Mouse (Mus musculus): ENCODE measurements around the gene Tspyl3. TPM values are rescaled to one million over a fixed set of nuclear protein-coding genes. Genes with fewer than 3 reads are reported as not detected.
A peak's percentile ranks its signal among the peaks of the same experiment; 100 is the strongest.

Gene Tspyl3
- polyA plus RNA-seq, 1 experiment from 2014 or later, result 11.7 TPM

DNA sequence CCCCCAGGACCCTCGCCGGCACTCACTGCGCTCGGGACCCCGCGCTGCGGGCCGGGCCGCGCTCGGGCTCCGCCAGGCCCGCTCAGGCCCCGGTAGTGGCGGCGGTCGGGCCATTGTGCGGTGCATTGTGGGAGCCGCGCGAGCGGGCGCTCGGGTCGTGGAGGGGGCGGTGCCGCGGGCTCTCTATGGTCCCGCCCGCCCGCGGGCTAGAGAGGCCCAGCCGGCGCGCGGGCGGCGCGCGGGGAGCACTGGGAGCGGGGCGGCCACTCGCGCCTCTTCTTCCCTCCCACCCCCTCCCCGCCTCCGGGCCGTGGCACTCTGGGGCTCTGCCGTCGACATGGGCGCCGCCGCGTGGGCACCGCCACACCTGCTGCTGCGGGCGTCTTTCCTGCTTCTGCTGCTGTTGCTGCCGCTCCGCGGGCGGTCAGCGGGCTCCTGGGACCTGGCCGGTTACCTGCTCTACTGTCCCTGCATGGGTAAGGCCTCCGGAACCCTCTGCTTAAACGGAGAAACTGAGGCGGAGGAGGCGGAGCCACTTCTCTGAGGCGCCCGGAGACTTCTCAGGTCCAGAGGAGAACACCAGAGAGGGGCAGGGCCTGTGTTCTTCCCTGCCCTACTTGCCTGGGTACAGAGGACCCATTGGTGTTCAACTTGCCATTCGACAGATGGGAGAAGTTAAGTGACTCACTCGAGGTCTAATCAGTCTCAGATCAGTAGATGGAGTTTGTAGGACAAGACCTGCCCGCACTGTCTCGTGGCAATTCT lies 16.2 kb upstream of the Tspyl3 start, which contains the start of the genes Plagl2 and Pofut1:
Plagl2 (minus strand) TSS at position 177 of the 765 bp plus-strand sequence.
Pofut1 (plus strand) TSS at position 284 of the 765 bp plus-strand sequence.
- Histone ChIP-seq H3K4me2 (replicated peaks) (peak within 1 kb of the TSS; percentile 98), H3K9ac (replicated peaks) (peak within 1 kb of the TSS; percentile 99), H3K4me3 (peak within 1 kb of the TSS; percentile 99), H3K4me1 (peaks cover 37% of the 10 kb centered on the region), H3K27me3 (no peaks in the 10 kb centered on the region), H3K9me3 (no peaks in the 10 kb centered on the region), H3K27ac (replicated peaks) (peak within 1 kb of the TSS; percentile 89), H3K36me3 (peaks cover 3% of the 10 kb centered on the region; the same call in 1 of the 2 replicates)
- WGBS, result under 1% methylated on average over 38 of the region's 72 CpGs
- peak; percentile 99 for ATAC-seq (ENCODE audit: low FRiP score, low read depth)

DNA sequence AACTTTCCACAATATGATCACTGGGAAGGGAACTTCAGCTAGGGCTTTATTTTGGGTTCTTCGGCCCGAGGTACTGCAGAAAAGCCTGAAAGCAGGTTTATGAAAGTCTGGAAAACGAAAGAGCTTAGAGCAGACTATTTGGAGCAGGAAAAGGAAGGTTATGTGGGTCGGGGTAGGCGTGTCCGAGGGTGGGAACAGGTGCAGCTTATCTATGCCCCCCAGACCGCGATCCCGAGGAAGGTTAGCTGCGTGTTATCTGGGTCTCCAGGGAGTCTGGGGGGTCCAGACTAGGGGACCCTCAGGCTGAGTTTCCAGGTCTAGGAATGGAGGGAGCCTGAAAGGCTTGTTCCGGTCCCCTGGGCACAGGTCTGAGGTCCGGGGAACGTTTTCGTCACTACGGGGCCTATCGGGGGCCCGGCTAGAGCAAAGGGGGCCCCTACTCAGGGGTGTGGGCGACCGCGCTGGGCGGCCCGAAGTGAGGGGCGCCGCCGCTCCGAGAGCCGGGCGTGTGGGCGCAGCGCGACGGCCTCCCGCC lies 15.5 kb upstream of the Tspyl3 start:
- ATAC-seq (ENCODE audit: low FRiP score, low read depth), result no peak; the same call in 1 of the 2 replicates
- peak overlapping the region; percentile 99 for H3K4me3 ChIP-seq
- H3K9me3 ChIP-seq, result no peaks in the 10 kb centered on the region
- H3K4me2 ChIP-seq (replicated peaks), result peak overlapping the region; percentile 98
- peak overlapping the region; percentile 99 for H3K9ac ChIP-seq (replicated peaks)
- WGBS, result 1% methylated on average over 17 of the region's 33 CpGs
- H3K4me1 ChIP-seq, result peaks cover 37% of the 10 kb centered on the region
- peak overlapping the region; percentile 89 for H3K27ac ChIP-seq (replicated peaks)
- no peaks in the 10 kb centered on the region for H3K27me3 ChIP-seq
- peaks cover 7% of the 10 kb centered on the region for H3K36me3 ChIP-seq

DNA sequence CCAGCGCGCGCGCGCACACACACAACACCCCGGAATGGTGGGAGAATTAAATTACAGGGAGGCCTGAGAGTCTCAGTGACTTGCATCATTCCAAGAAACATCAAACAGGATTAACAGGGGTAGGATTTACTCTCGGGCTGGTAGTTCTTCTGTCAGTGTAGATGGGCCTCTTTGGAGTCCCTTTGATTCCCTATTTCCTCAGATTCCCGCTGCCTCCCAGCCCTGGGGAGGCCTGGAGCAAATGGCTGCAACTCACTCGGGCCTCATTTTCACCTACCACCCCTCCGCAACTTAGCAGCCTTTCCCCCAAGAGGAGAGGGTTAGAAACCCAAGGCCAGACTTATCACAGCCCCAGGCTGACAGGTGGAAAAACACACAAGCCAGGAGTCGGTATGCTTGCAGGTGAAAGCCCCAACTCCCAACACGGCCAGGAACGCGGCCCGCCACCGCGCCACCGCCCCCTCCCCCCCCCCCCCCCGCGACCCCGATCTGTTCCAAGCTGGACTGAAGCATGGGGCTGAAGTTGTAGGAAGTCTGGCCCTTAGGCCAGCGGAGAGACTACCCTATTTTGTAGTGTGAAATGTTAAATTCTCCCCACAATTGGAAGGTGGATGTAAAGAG lies 14.7 kb upstream of the Tspyl3 start:
- WGBS, result under 1% methylated on average over 22 of the region's 22 CpGs
- no peaks in the 10 kb centered on the region for H3K27me3 ChIP-seq

DNA sequence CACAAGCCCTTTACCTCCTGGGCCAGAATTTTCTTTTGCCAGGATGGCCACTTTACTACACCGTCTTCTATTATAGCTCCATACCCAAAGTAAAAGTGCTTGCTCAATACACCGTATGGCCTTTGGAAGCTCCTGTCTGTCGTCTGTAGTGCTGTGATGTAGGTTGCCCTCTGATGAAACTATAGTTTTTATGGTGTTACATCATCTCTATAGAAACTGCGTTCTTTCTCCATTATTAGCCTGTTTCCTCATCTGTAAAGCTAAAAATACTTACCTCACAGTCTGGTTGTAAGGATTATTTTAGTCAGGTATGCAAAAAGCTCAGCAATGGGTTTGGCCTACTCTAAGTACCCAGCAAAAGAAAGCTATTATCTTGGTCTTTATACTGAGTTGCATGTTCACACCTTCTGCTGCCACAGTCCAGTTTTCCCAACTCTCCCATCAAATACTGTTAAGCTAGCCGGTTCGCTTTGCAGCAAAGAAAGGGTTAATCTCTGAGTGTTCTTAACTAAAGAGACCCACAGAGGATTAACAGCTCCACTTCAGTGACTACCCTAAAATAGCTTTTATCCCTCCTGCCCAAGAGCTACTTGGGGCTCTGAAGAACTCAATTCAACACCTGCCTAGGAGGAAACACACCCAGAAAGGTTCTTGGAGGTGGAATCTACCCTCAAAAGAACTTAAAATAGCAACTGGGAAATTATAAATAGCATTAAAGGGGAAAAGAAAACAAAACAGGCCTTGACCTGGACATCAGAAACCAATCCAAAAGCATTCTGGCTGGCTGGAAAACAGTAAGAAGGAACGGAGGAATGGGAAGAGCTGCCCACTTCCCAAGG lies 14.0 kb upstream of the Tspyl3 start:
- peak overlapping the region; percentile 89 for H3K27ac ChIP-seq (replicated peaks)
- H3K36me3 ChIP-seq, result peaks cover 19% of the 10 kb centered on the region
- ATAC-seq (ENCODE audit: low FRiP score, low read depth), result no peak
- WGBS, result 37% methylated on average over 7 of the region's 7 CpGs
- H3K9ac ChIP-seq (replicated peaks), result peak overlapping the region; percentile 99
- no peaks in the 10 kb centered on the region for H3K27me3 ChIP-seq
- H3K4me3 ChIP-seq, result peak overlapping the region; percentile 99
- peak overlapping the region; percentile 98 for H3K4me2 ChIP-seq (replicated peaks)
- H3K9me3 ChIP-seq, result no peaks in the 10 kb centered on the region
- peaks cover 37% of the 10 kb centered on the region for H3K4me1 ChIP-seq

More for the DNA sequence above, 14.7 kb upstream of the Tspyl3 start:
- peaks cover 12% of the 10 kb centered on the region for H3K36me3 ChIP-seq
- peaks cover 37% of the 10 kb centered on the region for H3K4me1 ChIP-seq
- H3K27ac ChIP-seq (replicated peaks), result peak overlapping the region; percentile 89
- H3K9me3 ChIP-seq, result no peaks in the 10 kb centered on the region
- peak overlapping the region; percentile 99 for H3K9ac ChIP-seq (replicated peaks)
- no peak for ATAC-seq (ENCODE audit: low FRiP score, low read depth)
- H3K4me2 ChIP-seq (replicated peaks), result peak overlapping the region; percentile 98
- peak overlapping the region; percentile 99 for H3K4me3 ChIP-seq

DNA sequence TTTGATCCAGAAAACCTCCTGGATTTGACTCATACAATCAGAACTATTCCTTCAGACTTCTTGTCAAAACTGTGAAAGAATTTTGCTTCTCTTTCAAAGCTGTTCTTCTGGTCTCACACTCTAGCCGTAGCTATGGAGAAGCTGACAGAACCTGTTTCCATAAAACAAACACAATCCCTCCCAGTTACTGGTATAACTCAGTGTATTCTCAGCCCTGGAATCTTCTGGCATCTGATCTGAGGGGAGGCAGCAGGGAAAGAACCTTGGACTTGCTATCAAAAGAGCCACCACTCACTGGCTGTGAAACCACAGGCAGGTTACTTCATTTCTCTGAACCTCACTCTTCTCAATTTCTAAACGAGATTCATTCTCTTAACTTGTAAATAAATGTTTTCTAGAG lies 13.2 kb upstream of the Tspyl3 start:
- Histone ChIP-seq H3K36me3 (peaks cover 26% of the 10 kb centered on the region), H3K27ac (replicated peaks) (no peak overlapping the region), H3K4me2 (replicated peaks) (peak overlapping the region; percentile 98; the same call in 1 of the 2 replicates), H3K9ac (replicated peaks) (peak overlapping the region; percentile 99; the same call in 1 of the 2 replicates), H3K4me1 (peaks cover 37% of the 10 kb centered on the region), H3K4me3 (no peak overlapping the region), H3K9me3 (no peaks in the 10 kb centered on the region), H3K27me3 (no peaks in the 10 kb centered on the region)
- no peak for ATAC-seq (ENCODE audit: low FRiP score, low read depth)
- 59% methylated on average over 2 of the region's 2 CpGs for WGBS

DNA sequence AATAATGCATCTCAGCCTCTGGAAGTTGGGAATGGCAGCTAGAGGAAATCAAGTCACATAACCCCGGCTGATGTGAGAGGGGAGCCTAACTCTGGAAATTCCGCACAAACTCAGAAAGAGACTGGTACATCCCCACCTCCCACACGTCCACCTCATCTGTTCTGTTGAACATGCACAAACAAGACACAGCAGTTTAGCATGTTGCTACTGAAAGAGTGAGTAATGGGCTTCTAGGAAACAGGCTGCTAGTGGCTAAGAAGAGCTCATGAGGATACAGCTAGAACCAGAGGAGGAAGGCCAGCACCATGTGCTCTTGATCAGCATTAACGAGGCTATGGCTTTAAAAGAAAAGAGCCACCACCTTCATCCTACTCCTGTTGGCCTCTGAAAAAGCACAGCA lies 12.7 kb upstream of the Tspyl3 start:
- H3K4me2 ChIP-seq (replicated peaks), result peak overlapping the region; percentile 9; the same call in 1 of the 2 replicates
- no peak overlapping the region for H3K27ac ChIP-seq (replicated peaks)
- no peak for ATAC-seq (ENCODE audit: low FRiP score, low read depth)
- H3K4me3 ChIP-seq, result no peak overlapping the region
- WGBS, result 80% methylated on average over 4 of the region's 4 CpGs
- H3K9me3 ChIP-seq, result no peaks in the 10 kb centered on the region
- no peaks in the 10 kb centered on the region for H3K27me3 ChIP-seq
- H3K9ac ChIP-seq (replicated peaks), result no peak overlapping the region; the same call in 1 of the 2 replicates
- peaks cover 31% of the 10 kb centered on the region for H3K36me3 ChIP-seq
- peaks cover 37% of the 10 kb centered on the region for H3K4me1 ChIP-seq

DNA sequence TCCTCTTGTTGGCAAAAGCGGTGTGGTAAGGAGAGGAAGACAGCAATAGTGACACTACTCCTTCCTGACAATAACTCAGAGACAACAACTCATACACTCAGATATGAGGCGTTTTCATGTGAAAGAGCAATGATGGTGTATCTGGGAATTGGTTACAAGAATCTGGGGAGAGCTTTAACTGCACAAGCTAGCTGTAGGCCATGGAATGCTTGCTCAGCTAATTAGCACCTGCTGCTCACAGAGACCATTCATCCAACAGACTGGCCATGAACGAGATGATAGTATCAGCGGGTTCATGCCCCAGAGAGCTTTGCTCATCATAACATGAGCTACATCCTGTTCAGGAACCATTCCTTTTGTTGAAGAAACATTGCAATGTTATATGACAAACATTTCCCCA lies 12.0 kb upstream of the Tspyl3 start:
- no peak for ATAC-seq (ENCODE audit: low FRiP score, low read depth)
- Histone ChIP-seq H3K4me2 (replicated peaks) (no peak overlapping the region), H3K27ac (replicated peaks) (no peak overlapping the region), H3K4me3 (no peak overlapping the region), H3K9me3 (no peaks in the 10 kb centered on the region), H3K27me3 (no peaks in the 10 kb centered on the region), H3K36me3 (peaks cover 36% of the 10 kb centered on the region), H3K4me1 (peaks cover 32% of the 10 kb centered on the region), H3K9ac (replicated peaks) (no peak overlapping the region)
- WGBS, result 74% methylated on average over 4 of the region's 4 CpGs

DNA sequence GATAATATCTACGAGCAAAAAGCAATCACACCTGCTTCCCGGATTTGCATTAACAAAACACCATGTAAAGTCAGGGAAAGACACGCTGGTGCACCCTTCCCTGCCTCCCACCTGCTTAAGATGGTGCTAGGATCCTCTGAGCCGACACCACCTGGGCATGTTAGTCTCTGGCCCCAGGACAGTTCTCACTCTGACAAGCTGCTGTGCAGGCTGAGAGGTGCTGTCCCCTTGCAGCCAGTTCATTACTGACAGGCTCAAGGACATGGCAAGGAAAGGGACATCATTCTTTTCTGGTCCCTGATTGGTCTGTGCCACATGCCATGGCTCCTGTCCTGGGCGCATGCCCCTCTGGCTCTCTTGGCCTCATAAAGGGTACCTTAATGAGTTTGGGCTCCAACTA lies 3.3 kb upstream of the Tspyl3 start:
- no peak overlapping the region for H3K4me3 ChIP-seq
- no peak for ATAC-seq (ENCODE audit: low FRiP score, low read depth)
- no peak overlapping the region for H3K4me2 ChIP-seq (replicated peaks)
- H3K9ac ChIP-seq (replicated peaks), result no peak overlapping the region
- H3K4me1 ChIP-seq, result peaks cover 12% of the 10 kb centered on the region
- 85% methylated on average over 5 of the region's 5 CpGs for WGBS
- H3K27me3 ChIP-seq, result no peaks in the 10 kb centered on the region
- peaks cover 55% of the 10 kb centered on the region for H3K36me3 ChIP-seq
- no peak overlapping the region for H3K27ac ChIP-seq (replicated peaks)
- H3K9me3 ChIP-seq, result no peaks in the 10 kb centered on the region

DNA sequence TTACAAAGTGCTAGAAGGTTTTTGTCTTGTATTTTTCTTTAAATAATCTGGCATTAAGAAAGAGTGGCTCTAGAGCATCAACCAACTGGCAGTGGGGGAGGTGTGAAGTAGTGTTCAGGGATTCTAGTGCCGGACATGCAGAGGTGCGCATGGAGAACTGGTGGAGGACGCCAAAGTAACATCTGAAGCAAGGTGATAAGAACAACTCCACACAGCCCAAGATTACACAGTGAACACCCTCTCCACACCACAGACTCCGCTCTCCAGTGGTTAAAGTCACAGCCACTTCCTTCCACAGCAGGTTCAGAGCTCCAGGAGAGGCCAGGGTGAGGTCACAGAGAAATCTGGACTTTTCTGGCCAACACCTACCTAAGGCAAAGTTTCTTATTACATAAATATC lies 2.7 kb upstream of the Tspyl3 start:
- Histone ChIP-seq H3K27me3 (no peaks in the 10 kb centered on the region), H3K4me2 (replicated peaks) (no peak overlapping the region), H3K9me3 (no peaks in the 10 kb centered on the region), H3K36me3 (peaks cover 49% of the 10 kb centered on the region), H3K9ac (replicated peaks) (no peak overlapping the region), H3K27ac (replicated peaks) (no peak overlapping the region), H3K4me1 (peaks cover 12% of the 10 kb centered on the region), H3K4me3 (no peak overlapping the region)
- 93% methylated on average over 4 of the region's 4 CpGs for WGBS
- ATAC-seq (ENCODE audit: low FRiP score, low read depth), result no peak

DNA sequence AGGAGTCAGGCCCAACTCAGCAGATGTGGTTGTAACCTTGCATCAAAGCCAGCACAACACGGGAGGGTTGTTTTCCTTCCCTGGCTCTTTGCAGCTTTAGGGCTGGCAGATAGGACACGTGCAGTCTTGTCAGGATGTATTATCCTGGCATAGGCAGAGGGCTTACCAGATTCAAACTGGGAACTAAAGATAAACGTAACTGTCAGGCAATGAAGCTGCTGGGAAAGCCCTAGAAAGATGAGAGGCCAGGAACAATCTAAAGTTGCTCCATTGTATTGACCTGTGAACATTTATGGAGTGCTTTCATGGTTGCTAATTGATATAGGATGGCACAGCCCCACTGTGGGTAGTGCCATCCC lies 333 bp upstream of the Tspyl3 start:
- Histone ChIP-seq H3K36me3 (peaks cover 27% of the 10 kb centered on the region), H3K4me2 (replicated peaks) (peak overlapping the region; percentile 73), H3K9me3 (no peaks in the 10 kb centered on the region), H3K27me3 (no peaks in the 10 kb centered on the region), H3K9ac (replicated peaks) (peak overlapping the region; percentile 75), H3K4me1 (peaks cover 12% of the 10 kb centered on the region), H3K27ac (replicated peaks) (no peak overlapping the region), H3K4me3 (peak overlapping the region; percentile 53)
- 10% methylated on average over 3 of the region's 3 CpGs for WGBS
- ATAC-seq (ENCODE audit: low FRiP score, low read depth), result no peak; the same call in 1 of the 2 replicates

DNA sequence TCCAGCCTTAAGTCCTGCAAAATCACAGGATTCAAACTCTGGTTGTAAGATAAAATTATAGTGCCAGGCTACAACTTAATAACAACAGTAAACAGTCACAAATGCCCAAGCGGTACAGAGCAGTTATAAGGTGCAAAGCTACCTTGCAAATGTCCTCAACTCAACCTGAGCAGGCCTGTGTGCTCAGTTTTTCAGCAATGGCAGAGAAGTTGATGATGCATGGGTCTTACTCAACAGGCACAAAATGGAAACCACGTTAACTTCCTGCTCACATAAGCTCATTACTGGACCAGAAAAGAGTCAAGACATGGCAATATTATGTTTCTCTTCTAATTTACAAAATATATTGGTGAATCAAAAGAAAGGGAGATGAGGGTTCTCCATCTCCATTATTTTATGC lies 2.7 kb downstream of the Tspyl3 start:
- H3K4me1 ChIP-seq, result peaks cover 12% of the 10 kb centered on the region

More for the DNA sequence above, 2.7 kb downstream of the Tspyl3 start:
- no peak overlapping the region for H3K4me3 ChIP-seq
- ATAC-seq (ENCODE audit: low FRiP score, low read depth), result no peak
- no peaks in the 10 kb centered on the region for H3K9me3 ChIP-seq
- H3K4me2 ChIP-seq (replicated peaks), result no peak overlapping the region
- no peak overlapping the region for H3K27ac ChIP-seq (replicated peaks)
- H3K36me3 ChIP-seq, result no peaks in the 10 kb centered on the region
- 95% methylated on average over 2 of the region's 2 CpGs for WGBS
- no peaks in the 10 kb centered on the region for H3K27me3 ChIP-seq
- H3K9ac ChIP-seq (replicated peaks), result no peak overlapping the region

All from midbrain, embryonic 12.5 days (tissue).